Mouse (Mus musculus) embryonic facial prominence, embryonic 12.5 days (tissue): ENCODE measurements around the gene Pomgnt2. TPM values are rescaled to one million over a fixed set of nuclear protein-coding genes. Genes with fewer than 3 reads are reported as not detected.
A peak's percentile ranks its signal among the peaks of the same experiment; 100 is the strongest.
"Not testable (repeated sequence)": the region's sequence is repeated elsewhere in the genome, so short reads cannot be mapped to it uniquely, and the experiment has no call there.

Experiments used
- ATAC-seq: fragments of 200-750 bp; cut with Nextera tagmentation; 2 replicates; pipeline ENCODE4 v1.8.0; 2017; ENCODE audit not compliant: insufficient number of reproducible peaks, insufficient read depth, low FRiP score, low TSS enrichment
- H3K27ac ChIP-seq: fragments of 300-500 bp; sonication (generic); 2 replicates; pipeline ENCODE4 v1.5.1; 2016; ENCODE audit warnings: mild to moderate bottlenecking
- H3K27me3 ChIP-seq: fragments of 300-500 bp; sonication (generic); 2 replicates; pipeline ENCODE4 v1.6.1; 2016; ENCODE audit warnings: mild to moderate bottlenecking, moderate library complexity
- H3K36me3 ChIP-seq: fragments of 300-500 bp; sonication (generic); 2 replicates; pipeline ENCODE4 v1.6.1; 2016; ENCODE audit warnings: mild to moderate bottlenecking
- H3K4me1 ChIP-seq: fragments of 300-500 bp; sonication (generic); 2 replicates; pipeline ENCODE4 v1.6.1; 2016
- H3K4me2 ChIP-seq: fragments of 300-500 bp; sonication (generic); replicated peaks from 2 replicates; pipeline ENCODE4 v1.6.1; 2016; ENCODE audit warnings: mild to moderate bottlenecking, moderate library complexity
- H3K4me3 ChIP-seq: fragments of 300-500 bp; sonication (generic); 2 replicates; pipeline ENCODE4 v1.5.1; 2016; ENCODE audit warnings: mild to moderate bottlenecking
- H3K9ac ChIP-seq: fragments of 300-500 bp; sonication (generic); 2 replicates; pipeline ENCODE4 v1.6.1; 2016; ENCODE audit warnings: mild to moderate bottlenecking, moderate library complexity
- H3K9me3 ChIP-seq: fragments of 300-500 bp; sonication (generic); 2 replicates; pipeline ENCODE4 v1.6.1; 2016; ENCODE audit warnings: mild to moderate bottlenecking, moderate library complexity
- WGBS: fragments of 180-500 bp; shearing (Covaris S2); methylation state at CpG from one replicate; pipeline ENCODE4 v1.1.7; 2016; 5-methylcytosine and 5-hydroxymethylcytosine counted together
- polyA plus RNA-seq: library from polyadenylated mRNA; unstranded; fragments of >200 nt; fragmentation: Nextera tagmentation; extraction: Ambion mirVana; gene quantifications from 2 replicates; pipeline ENCODE4 v1.2.1, GENCODE M21; 2016

Pomgnt2 gene
- polyA plus RNA-seq, 1 experiment from 2014 or later = 13.9 TPM

- H3K9me3 ChIP-seq = no peaks in the 10 kb centered on the region
- H3K27ac ChIP-seq = peak overlapping the region; percentile 14; the same call in 1 of the 2 replicates
- WGBS = 56% methylated on average over 7 of the region's 7 CpGs
- H3K4me3 ChIP-seq = no peak overlapping the region
- H3K4me1 ChIP-seq = peaks cover 17% of the 10 kb centered on the region
- no peak for ATAC-seq
- H3K4me2 ChIP-seq = no peak overlapping the region
- H3K9ac ChIP-seq = no peak overlapping the region
- no peaks in the 10 kb centered on the region for H3K27me3 ChIP-seq
- H3K36me3 ChIP-seq = no peaks in the 10 kb centered on the region
Observed at GRCm38 (mm10) chr9:122025855-122026590, 29.1 kb upstream of the Pomgnt2 start.

- Histone ChIP-seq H3K4me3 (no peak overlapping the region), H3K4me2 (no peak overlapping the region), H3K27ac (no peak overlapping the region), H3K9ac (no peak overlapping the region), H3K27me3 (no peaks in the 10 kb centered on the region), H3K9me3 (no peaks in the 10 kb centered on the region), H3K36me3 (no peaks in the 10 kb centered on the region), H3K4me1 (peaks cover 17% of the 10 kb centered on the region)
- WGBS = 92% methylated on average over 6 of the region's 6 CpGs
- no peak for ATAC-seq
Observed at GRCm38 (mm10) chr9:122024419-122024818, 27.5 kb upstream of the Pomgnt2 start.

GRCm38 (mm10) chr9:122023873-122024272 is 27.0 kb upstream of the Pomgnt2 start:
- Histone ChIP-seq H3K36me3 (no peaks in the 10 kb centered on the region), H3K4me1 (peaks cover 23% of the 10 kb centered on the region), H3K27ac (no peak overlapping the region), H3K4me3 (no peak overlapping the region), H3K27me3 (no peaks in the 10 kb centered on the region), H3K9me3 (no peaks in the 10 kb centered on the region), H3K4me2 (no peak overlapping the region), H3K9ac (no peak overlapping the region)
- ATAC-seq = no peak
- WGBS = 84% methylated on average over 5 of the region's 5 CpGs

GRCm38 (mm10) chr9:122022776-122023175 is 25.9 kb upstream of the Pomgnt2 start:
- ATAC-seq = no peak
- H3K27ac ChIP-seq = no peak overlapping the region
- H3K9ac ChIP-seq = no peak overlapping the region
- H3K9me3 ChIP-seq = no peaks in the 10 kb centered on the region
- no peak overlapping the region for H3K4me2 ChIP-seq
- no peaks in the 10 kb centered on the region for H3K36me3 ChIP-seq
- H3K4me1 ChIP-seq = peaks cover 23% of the 10 kb centered on the region
- no peaks in the 10 kb centered on the region for H3K27me3 ChIP-seq
- H3K4me3 ChIP-seq = no peak overlapping the region
- 78% methylated on average over 9 of the region's 9 CpGs for whole genome bisulfite sequencing

GRCm38 (mm10) chr9:122021581-122021980 is 24.7 kb upstream of the Pomgnt2 start:
- no peak overlapping the region for H3K4me3 ChIP-seq
- no peak for ATAC-seq
- 84% methylated on average over 5 of the region's 5 CpGs for WGBS
- no peaks in the 10 kb centered on the region for H3K27me3 ChIP-seq
- no peaks in the 10 kb centered on the region for H3K36me3 ChIP-seq
- H3K9ac ChIP-seq = no peak overlapping the region
- H3K9me3 ChIP-seq = no peaks in the 10 kb centered on the region
- no peak overlapping the region for H3K4me2 ChIP-seq
- peaks cover 15% of the 10 kb centered on the region for H3K4me1 ChIP-seq
- H3K27ac ChIP-seq = no peak overlapping the region

GRCm38 (mm10) chr9:122021171-122021570 is 24.3 kb upstream of the Pomgnt2 start:
- H3K4me2 ChIP-seq, ATAC-seq, H3K36me3 ChIP-seq, H3K9me3 ChIP-seq, H3K27ac ChIP-seq, H3K4me3 ChIP-seq, H3K27me3 ChIP-seq, H3K9ac ChIP-seq: not testable (repeated sequence)
- H3K4me1 ChIP-seq = peaks cover 11% of the 10 kb centered on the region
- 82% methylated on average over 4 of the region's 4 CpGs for WGBS

GRCm38 (mm10) chr9:122020321-122020720 is 23.4 kb upstream of the Pomgnt2 start:
- no peak for ATAC-seq
- no peak overlapping the region for H3K27ac ChIP-seq
- H3K36me3 ChIP-seq = no peaks in the 10 kb centered on the region
- peaks cover 7% of the 10 kb centered on the region; the same call in 1 of the 2 replicates for H3K4me1 ChIP-seq
- no peaks in the 10 kb centered on the region for H3K27me3 ChIP-seq
- WGBS = 79% methylated on average over 4 of the region's 4 CpGs
- H3K4me2 ChIP-seq = no peak overlapping the region
- H3K4me3 ChIP-seq = no peak overlapping the region
- no peak overlapping the region for H3K9ac ChIP-seq
- H3K9me3 ChIP-seq = no peaks in the 10 kb centered on the region

GRCm38 (mm10) chr9:122018782-122019395 is 22.0 kb upstream of the Pomgnt2 start:
- peak; percentile 67; the same call in 1 of the 2 replicates for ATAC-seq
- Histone ChIP-seq H3K4me2 (no peak overlapping the region), H3K9ac (no peak overlapping the region), H3K27ac (no peak overlapping the region; the same call in 1 of the 2 replicates), H3K27me3 (no peaks in the 10 kb centered on the region), H3K9me3 (no peaks in the 10 kb centered on the region), H3K4me3 (no peak overlapping the region), H3K4me1 (peaks cover 7% of the 10 kb centered on the region; the same call in 1 of the 2 replicates), H3K36me3 (no peaks in the 10 kb centered on the region)
- 13% methylated on average over 8 of the region's 8 CpGs for WGBS

- Histone ChIP-seq H3K27ac (no peak overlapping the region), H3K9ac (no peak overlapping the region), H3K4me1 (peaks cover 7% of the 10 kb centered on the region; the same call in 1 of the 2 replicates), H3K9me3 (no peaks in the 10 kb centered on the region), H3K4me2 (no peak overlapping the region), H3K36me3 (no peaks in the 10 kb centered on the region), H3K4me3 (no peak overlapping the region), H3K27me3 (no peaks in the 10 kb centered on the region)
- no peak for ATAC-seq
- 75% methylated on average over 5 of the region's 5 CpGs for WGBS
Observed at GRCm38 (mm10) chr9:122018079-122018478, 21.2 kb upstream of the Pomgnt2 start.

- H3K4me3 ChIP-seq = no peak overlapping the region
- ATAC-seq = no peak
- H3K4me2 ChIP-seq = no peak overlapping the region
- no peak overlapping the region for H3K9ac ChIP-seq
- H3K36me3 ChIP-seq = no peaks in the 10 kb centered on the region
- WGBS = 14% methylated on average over 10 of the region's 10 CpGs
- no peak overlapping the region for H3K27ac ChIP-seq
- H3K27me3 ChIP-seq = no peaks in the 10 kb centered on the region
- H3K9me3 ChIP-seq = no peaks in the 10 kb centered on the region
- H3K4me1 ChIP-seq = peaks cover 5% of the 10 kb centered on the region; the same call in 1 of the 2 replicates
Observed at GRCm38 (mm10) chr9:122014241-122014667, 17.3 kb upstream of the Pomgnt2 start.

GRCm38 (mm10) chr9:122013629-122014028 is 16.7 kb upstream of the Pomgnt2 start:
- WGBS = 76% methylated on average over 4 of the region's 4 CpGs
- ATAC-seq = no peak
- no peak overlapping the region for H3K9ac ChIP-seq
- H3K27ac ChIP-seq = no peak overlapping the region
- no peaks in the 10 kb centered on the region for H3K36me3 ChIP-seq
- no peaks in the 10 kb centered on the region for H3K27me3 ChIP-seq
- no peak overlapping the region for H3K4me3 ChIP-seq
- H3K9me3 ChIP-seq = no peaks in the 10 kb centered on the region
- no peaks in the 10 kb centered on the region for H3K4me1 ChIP-seq
- no peak overlapping the region for H3K4me2 ChIP-seq

- WGBS = 85% methylated on average over 2 of the region's 2 CpGs
- no peaks in the 10 kb centered on the region for H3K4me1 ChIP-seq
- H3K4me2 ChIP-seq = no peak overlapping the region
Observed at GRCm38 (mm10) chr9:122012816-122013215, 15.9 kb upstream of the Pomgnt2 start.

More at GRCm38 (mm10) chr9:122012816-122013215, 15.9 kb upstream of the Pomgnt2 start:
- no peak for ATAC-seq
- H3K27ac ChIP-seq = no peak overlapping the region
- no peaks in the 10 kb centered on the region for H3K36me3 ChIP-seq
- no peaks in the 10 kb centered on the region for H3K9me3 ChIP-seq
- H3K4me3 ChIP-seq = no peak overlapping the region
- H3K27me3 ChIP-seq = no peaks in the 10 kb centered on the region
- H3K9ac ChIP-seq = no peak overlapping the region
